Mouse (Mus musculus) frontal cortex, postnatal 25 days (tissue): ENCODE measurements around the gene Il4i1.

ENCODE experiments used
- DNase-seq, 2 experiments: peaks; one replicate each; pipeline ENCODE4 v3.0.0; 2022; ENCODE audit warnings: low spot score in 2 of 2

Gene Il4i1

GRCm38 (mm10) chr7:44818751-44819235, 2.6 kb downstream of the Il4i1 start:
- peak; percentile 4 to 31 for DNase-seq

- no peak for DNase-seq
Observed at GRCm38 (mm10) chr7:44819391-44819790, 3.2 kb downstream of the Il4i1 start.

GRCm38 (mm10) chr7:44819863-44820262, 3.7 kb downstream of the Il4i1 start:
- DNase-seq = no peak

GRCm38 (mm10) chr7:44820525-44820924, 4.3 kb downstream of the Il4i1 start:
- DNase-seq = no peak

- peak; percentile 0 to 1 for DNase-seq
Observed at GRCm38 (mm10) chr7:44821666-44822448, 5.7 kb downstream of the Il4i1 start.

GRCm38 (mm10) chr7:44823409-44823808, 7.2 kb downstream of the Il4i1 start:
- DNase-seq = no peak

- DNase-seq = peak; percentile 64 to 76
Observed at GRCm38 (mm10) chr7:44824872-44825271, 8.7 kb downstream of the Il4i1 start.

- DNase-seq = no peak
Observed at GRCm38 (mm10) chr7:44826771-44827170, 10.6 kb downstream of the Il4i1 start.

GRCm38 (mm10) chr7:44828706-44829105, 12.5 kb downstream of the Il4i1 start:
- DNase-seq = no peak

- no peak for DNase-seq
Observed at GRCm38 (mm10) chr7:44832763-44833162, 16.6 kb downstream of the Il4i1 start.

- DNase-seq = no peak
Observed at GRCm38 (mm10) chr7:44835373-44836015, 19.3 kb downstream of the Il4i1 start.

GRCm38 (mm10) chr7:44836016-44836404, 19.8 kb downstream of the Il4i1 start:
- DNase-seq = no peak

- DNase-seq = no peak
Observed at GRCm38 (mm10) chr7:44836423-44837053, 20.4 kb downstream of the Il4i1 start.

GRCm38 (mm10) chr7:44838073-44838472, 21.9 kb downstream of the Il4i1 start:
- DNase-seq = no peak

GRCm38 (mm10) chr7:44839171-44839490, 22.9 kb downstream of the Il4i1 start:
- DNase-seq = no peak

- DNase-seq = no peak
Observed at GRCm38 (mm10) chr7:44839491-44840191, 23.5 kb downstream of the Il4i1 start.

GRCm38 (mm10) chr7:44840426-44840825, 24.2 kb downstream of the Il4i1 start:
- DNase-seq = no peak

GRCm38 (mm10) chr7:44841825-44842463, 25.8 kb downstream of the Il4i1 start:
- DNase-seq = no peak

GRCm38 (mm10) chr7:44845006-44845405, 28.8 kb downstream of the Il4i1 start:
- no peak for DNase-seq

GRCm38 (mm10) chr7:44846804-44847203, 30.6 kb downstream of the Il4i1 start:
- no peak for DNase-seq

GRCm38 (mm10) chr7:44847772-44848171, 31.6 kb downstream of the Il4i1 start:
- DNase-seq = no peak
